Mouse (Mus musculus): ENCODE measurements around the gene Olfr1049. TPM values are rescaled to one million over a fixed set of nuclear protein-coding genes. Genes with fewer than 3 reads are reported as not detected.
"Not testable (repeated sequence)": the region's sequence is repeated elsewhere in the genome, so short reads cannot be mapped to it uniquely, and the experiment has no call there.

Gene Olfr1049
- not detected in 2 replicates for polyA plus RNA-seq (2016; fragmentation: Nextera tagmentation; extraction: Ambion mirVana)

DNA sequence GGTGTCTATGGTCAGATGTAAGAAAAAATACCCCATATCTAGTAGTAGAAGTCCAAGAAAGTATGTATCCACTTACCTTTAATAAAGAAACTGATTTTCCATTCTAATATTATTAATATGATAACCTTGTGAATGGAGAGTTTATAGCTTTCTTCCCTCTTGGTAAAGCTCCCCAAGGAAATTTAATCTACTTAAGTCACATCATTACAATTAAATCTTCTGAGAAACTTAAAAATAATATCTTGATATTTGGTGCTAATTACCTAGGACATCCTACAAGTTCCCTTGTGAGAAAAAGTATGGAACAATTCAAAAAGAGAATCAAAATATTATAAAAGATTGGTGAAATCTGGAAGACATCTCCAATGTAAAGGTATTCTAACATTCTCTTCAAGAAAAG, at the start of gene Olfr1049:
Gene Olfr1049 (minus strand): TSS at position 101 of the 400 bp plus-strand sequence.
- H3K9me3 ChIP-seq; H3K27ac ChIP-seq; H3K9ac ChIP-seq (replicated peaks); H3K4me2 ChIP-seq; H3K36me3 ChIP-seq; H3K27me3 ChIP-seq; H3K4me3 ChIP-seq (replicated peaks); H3K4me1 ChIP-seq (replicated peaks); ATAC-seq (ENCODE audit: insufficient number of reproducible peaks, insufficient read depth, low FRiP score, low TSS enrichment, low read depth): not testable (repeated sequence)

- no peaks in the 10 kb centered on the region for H3K4me1 ChIP-seq (replicated peaks)
- ATAC-seq (ENCODE audit: insufficient number of reproducible peaks, insufficient read depth, low FRiP score, low TSS enrichment, low read depth): no peak
- H3K27ac ChIP-seq: no peak within 1 kb of the TSS
- no peaks in the 10 kb centered on the region for H3K9me3 ChIP-seq
- no peak within 1 kb of the TSS for H3K9ac ChIP-seq (replicated peaks)
- H3K4me3 ChIP-seq (replicated peaks): no peak within 1 kb of the TSS
- no peak within 1 kb of the TSS for H3K4me2 ChIP-seq
- H3K36me3 ChIP-seq: no peaks in the 10 kb centered on the region
- H3K27me3 ChIP-seq: no peaks in the 10 kb centered on the region
Measured at GRCm38 (mm10) chr2:86292155-86292554, 34.0 kb upstream of the Olfr1049 start, which contains the start of gene Olfr1052. TSS of gene Olfr1052 (plus strand) at chr2:86292455.

DNA sequence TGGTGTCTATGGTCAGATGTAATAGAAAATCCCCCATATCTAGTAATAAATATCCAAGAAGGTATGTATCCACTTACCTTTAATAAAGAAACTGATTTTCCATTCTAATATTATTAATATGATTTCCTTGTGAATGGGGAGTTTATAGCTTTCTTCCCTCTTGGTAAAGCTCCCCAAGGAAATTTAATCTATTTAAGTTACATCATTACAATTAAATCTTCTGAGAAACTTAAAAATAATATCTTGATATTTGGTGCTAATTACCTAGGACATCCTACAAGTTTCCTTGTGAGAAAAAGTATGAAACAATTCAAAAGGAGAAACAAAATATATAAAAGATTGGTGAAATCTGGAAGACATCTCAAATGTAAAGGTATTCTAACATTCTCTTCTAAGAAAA, 20.9 kb upstream of the Olfr1049 start, which contains the start of gene Olfr1051:
Gene Olfr1051 (minus strand): TSS at position 101 of the 400 bp plus-strand sequence.
- H3K4me2 ChIP-seq; H3K27ac ChIP-seq; H3K27me3 ChIP-seq; H3K9ac ChIP-seq (replicated peaks); H3K9me3 ChIP-seq; H3K36me3 ChIP-seq; ATAC-seq (ENCODE audit: insufficient number of reproducible peaks, insufficient read depth, low FRiP score, low TSS enrichment, low read depth); H3K4me3 ChIP-seq (replicated peaks); H3K4me1 ChIP-seq (replicated peaks): not testable (repeated sequence)

DNA sequence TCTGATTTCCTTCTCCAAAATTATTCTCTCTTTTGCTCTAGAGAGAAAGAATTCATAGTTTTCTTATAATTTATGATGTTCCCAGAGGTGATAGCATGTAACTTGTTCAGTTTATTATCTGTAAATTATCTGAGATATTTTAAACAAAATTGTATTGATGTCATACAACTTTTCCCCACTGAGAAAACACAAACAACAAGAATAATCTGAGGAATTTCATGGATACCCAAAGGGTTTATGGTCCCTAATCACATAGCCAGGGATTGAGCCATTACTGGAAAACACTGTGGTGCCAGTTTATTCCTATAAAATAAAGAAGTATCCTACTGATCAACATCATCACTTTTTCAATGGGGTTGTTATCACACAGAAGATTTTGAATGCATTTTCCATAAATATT, 17.9 kb downstream of the Olfr1049 start, which contains the start of gene Olfr1048:
Gene Olfr1048 (minus strand): TSS at position 101 of the 400 bp plus-strand sequence.
- H3K4me3 ChIP-seq (replicated peaks): no peak within 1 kb of the TSS
- H3K4me2 ChIP-seq: no peak within 1 kb of the TSS
- H3K9ac ChIP-seq (replicated peaks): no peak within 1 kb of the TSS
- no peaks in the 10 kb centered on the region for H3K9me3 ChIP-seq
- ATAC-seq (ENCODE audit: insufficient number of reproducible peaks, insufficient read depth, low FRiP score, low TSS enrichment, low read depth): no peak
- no peak within 1 kb of the TSS for H3K27ac ChIP-seq
- no peaks in the 10 kb centered on the region for H3K36me3 ChIP-seq
- H3K27me3 ChIP-seq: no peaks in the 10 kb centered on the region
- no peaks in the 10 kb centered on the region for H3K4me1 ChIP-seq (replicated peaks)

DNA sequence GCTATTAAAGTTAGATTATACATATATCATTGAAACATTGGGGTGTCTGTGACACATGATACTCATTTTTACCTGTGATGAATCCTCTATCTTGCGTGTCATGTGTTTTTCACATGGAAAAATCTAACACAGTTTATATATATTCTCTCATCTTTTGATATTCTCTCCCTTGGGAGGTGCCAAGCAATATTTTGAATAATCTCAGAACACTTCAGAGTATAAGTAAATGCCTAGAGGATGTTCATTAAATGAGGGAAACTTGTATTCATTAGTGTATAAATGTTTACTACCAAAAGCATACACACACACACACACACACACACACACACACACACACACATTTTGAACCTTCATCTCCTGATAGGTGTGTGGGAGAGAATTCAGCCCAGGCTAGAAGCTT, 26.8 kb downstream of the Olfr1049 start, which contains the start of gene Olfr1047:
Gene Olfr1047 (minus strand): TSS at position 101 of the 400 bp plus-strand sequence.
- no peak within 1 kb of the TSS for H3K4me3 ChIP-seq (replicated peaks)

GRCm38 (mm10) chr2:86219214-86219613, 38.9 kb downstream of the Olfr1049 start, which contains the start of gene Olfr1046:
TSS of gene Olfr1046 (minus strand) at chr2:86219314.
- H3K4me3 ChIP-seq (replicated peaks): no peak within 1 kb of the TSS
- H3K4me2 ChIP-seq: no peak within 1 kb of the TSS
- WGBS: 80% methylated on average over 2 of the region's 2 CpGs

More for the DNA sequence above, 26.8 kb downstream of the Olfr1049 start, which contains the start of gene Olfr1047:
- H3K27me3 ChIP-seq: no peaks in the 10 kb centered on the region
- no peaks in the 10 kb centered on the region for H3K4me1 ChIP-seq (replicated peaks)
- no peaks in the 10 kb centered on the region for H3K36me3 ChIP-seq
- H3K27ac ChIP-seq: no peak within 1 kb of the TSS
- 94% methylated on average over 1 of the region's 1 CpGs for WGBS
- no peak for ATAC-seq (ENCODE audit: insufficient number of reproducible peaks, insufficient read depth, low FRiP score, low TSS enrichment, low read depth)
- no peaks in the 10 kb centered on the region for H3K9me3 ChIP-seq
- H3K9ac ChIP-seq (replicated peaks): no peak within 1 kb of the TSS
- no peak within 1 kb of the TSS for H3K4me2 ChIP-seq

More at GRCm38 (mm10) chr2:86219214-86219613, 38.9 kb downstream of the Olfr1049 start, which contains the start of gene Olfr1046:
- Histone ChIP-seq H3K27me3 (no peaks in the 10 kb centered on the region), H3K4me1 (replicated peaks) (no peaks in the 10 kb centered on the region), H3K27ac (no peak within 1 kb of the TSS), H3K9ac (replicated peaks) (no peak within 1 kb of the TSS), H3K36me3 (no peaks in the 10 kb centered on the region), H3K9me3 (no peaks in the 10 kb centered on the region)
- ATAC-seq (ENCODE audit: insufficient number of reproducible peaks, insufficient read depth, low FRiP score, low TSS enrichment, low read depth): no peak

Other genes with a start within 250 kb of the Olfr1049 start
- gene Olfr1033, start 237.7 kb downstream of the Olfr1049 start, polyA plus RNA-seq (2016; fragmentation: Nextera tagmentation; extraction: Ambion mirVana): not detected in 2 replicates
- gene Olfr1034, start 212.5 kb downstream of the Olfr1049 start, polyA plus RNA-seq (2016; fragmentation: Nextera tagmentation; extraction: Ambion mirVana): 0.04 TPM in 1 of 2 replicates, not detected in the other
- gene Olfr1036, start 184.3 kb downstream of the Olfr1049 start, polyA plus RNA-seq (2016; fragmentation: Nextera tagmentation; extraction: Ambion mirVana): not detected in 2 replicates
- gene Olfr1037, start 170.9 kb downstream of the Olfr1049 start, polyA plus RNA-seq (2016; fragmentation: Nextera tagmentation; extraction: Ambion mirVana): not detected in 2 replicates
- gene Olfr1039, start 122.4 kb downstream of the Olfr1049 start, polyA plus RNA-seq (2016; fragmentation: Nextera tagmentation; extraction: Ambion mirVana): not detected in 2 replicates
- not detected in 2 replicates for gene Olfr1040, start 111.6 kb downstream of the Olfr1049 start, polyA plus RNA-seq (2016; fragmentation: Nextera tagmentation; extraction: Ambion mirVana)
- not detected in 2 replicates for gene Olfr1042, start 96.5 kb downstream of the Olfr1049 start, polyA plus RNA-seq (2016; fragmentation: Nextera tagmentation; extraction: Ambion mirVana)
- not detected in 2 replicates for gene Olfr1043, start 90.8 kb downstream of the Olfr1049 start, polyA plus RNA-seq (2016; fragmentation: Nextera tagmentation; extraction: Ambion mirVana)
- gene Olfr1044, start 80.5 kb downstream of the Olfr1049 start, polyA plus RNA-seq (2016; fragmentation: Nextera tagmentation; extraction: Ambion mirVana): not detected in 2 replicates
- not detected in 2 replicates for gene Olfr52, start 72.6 kb downstream of the Olfr1049 start, polyA plus RNA-seq (2016; fragmentation: Nextera tagmentation; extraction: Ambion mirVana)
- gene Olfr1045, start 55.3 kb downstream of the Olfr1049 start, polyA plus RNA-seq (2016; fragmentation: Nextera tagmentation; extraction: Ambion mirVana): not detected in 2 replicates
- gene Olfr1046, start 39.0 kb downstream of the Olfr1049 start, polyA plus RNA-seq (2016; fragmentation: Nextera tagmentation; extraction: Ambion mirVana): not detected in 2 replicates
- not detected in 2 replicates for gene Olfr1047, start 26.9 kb downstream of the Olfr1049 start, polyA plus RNA-seq (2016; fragmentation: Nextera tagmentation; extraction: Ambion mirVana)
- not detected in 2 replicates for gene Olfr1048, start 18.0 kb downstream of the Olfr1049 start, polyA plus RNA-seq (2016; fragmentation: Nextera tagmentation; extraction: Ambion mirVana)
- gene Olfr1051, start 20.8 kb upstream of the Olfr1049 start, polyA plus RNA-seq (2016; fragmentation: Nextera tagmentation; extraction: Ambion mirVana): not detected in 2 replicates
- not detected in 2 replicates for gene Olfr1052, start 34.1 kb upstream of the Olfr1049 start, polyA plus RNA-seq (2016; fragmentation: Nextera tagmentation; extraction: Ambion mirVana)
- gene Olfr1053, start 57.0 kb upstream of the Olfr1049 start, polyA plus RNA-seq (2016; fragmentation: Nextera tagmentation; extraction: Ambion mirVana): not detected in 2 replicates
- not detected in 2 replicates for gene Olfr1054, start 77.1 kb upstream of the Olfr1049 start, polyA plus RNA-seq (2016; fragmentation: Nextera tagmentation; extraction: Ambion mirVana)
- not detected in 2 replicates for gene Olfr1055, start 92.0 kb upstream of the Olfr1049 start, polyA plus RNA-seq (2016; fragmentation: Nextera tagmentation; extraction: Ambion mirVana)
- not detected in 2 replicates for gene Olfr1056, start 104.1 kb upstream of the Olfr1049 start, polyA plus RNA-seq (2016; fragmentation: Nextera tagmentation; extraction: Ambion mirVana)
- gene Olfr1057, start 120.1 kb upstream of the Olfr1049 start, polyA plus RNA-seq (2016; fragmentation: Nextera tagmentation; extraction: Ambion mirVana): not detected in 2 replicates
- gene Olfr1058, start 130.2 kb upstream of the Olfr1049 start, polyA plus RNA-seq (2016; fragmentation: Nextera tagmentation; extraction: Ambion mirVana): not detected in 2 replicates
- not detected in 2 replicates for gene Olfr1061, start 155.7 kb upstream of the Olfr1049 start, polyA plus RNA-seq (2016; fragmentation: Nextera tagmentation; extraction: Ambion mirVana)
- gene Olfr1062, start 168.4 kb upstream of the Olfr1049 start, polyA plus RNA-seq (2016; fragmentation: Nextera tagmentation; extraction: Ambion mirVana): not detected in 2 replicates
- not detected in 2 replicates for gene Olfr1065, start 192.3 kb upstream of the Olfr1049 start, polyA plus RNA-seq (2016; fragmentation: Nextera tagmentation; extraction: Ambion mirVana)
- not detected in 2 replicates for gene Olfr1066, start 197.9 kb upstream of the Olfr1049 start, polyA plus RNA-seq (2016; fragmentation: Nextera tagmentation; extraction: Ambion mirVana)
- gene Olfr228, start 229.1 kb upstream of the Olfr1049 start, polyA plus RNA-seq (2016; fragmentation: Nextera tagmentation; extraction: Ambion mirVana): not detected in 2 replicates